Mouse (Mus musculus) erythroblast, embryonic 14.5 days (primary cell): Measurements from ENCODE around the gene Usp30. TPM values are rescaled to one million over a fixed set of nuclear protein-coding genes. Genes with fewer than 3 reads are reported as not detected.

Experiments used
- H3K27me3 ChIP-seq: 2 replicates; pipeline ENCODE4 v1.6.1; 2012; ENCODE audit warnings: inconsistent platforms; ENCODE audit not compliant: control insufficient read depth
- H3K36me3 ChIP-seq: 2 replicates; pipeline ENCODE4 v1.6.1; 2012; ENCODE audit warnings: mild to moderate bottlenecking, inconsistent platforms; ENCODE audit not compliant: control insufficient read depth
- H3K4me1 ChIP-seq: 2 replicates; pipeline ENCODE4 v1.6.1; 2012; ENCODE audit warnings: inconsistent platforms; ENCODE audit not compliant: control insufficient read depth
- H3K4me3 ChIP-seq: replicated peaks from 2 replicates; pipeline ENCODE3; 2012; ENCODE audit warnings: moderate library complexity, mild to moderate bottlenecking, inconsistent platforms
- H3K9me3 ChIP-seq: 2 replicates; pipeline ENCODE4 v1.6.1; 2012; ENCODE audit warnings: low read length, inconsistent platforms, mixed read lengths; ENCODE audit not compliant: control insufficient read depth
- GATA1 ChIP-seq: IDR thresholded peaks from 2 replicates; pipeline ENCODE4 v1.6.1; 2012; ENCODE audit warnings: low read length, inconsistent platforms, mixed read lengths
- TAL1 ChIP-seq: IDR thresholded peaks from 3 replicates; pipeline ENCODE4 v1.6.1; 2012; ENCODE audit warnings: low read length, inconsistent platforms, mixed read lengths
- polyA plus RNA-seq: library from polyadenylated mRNA; stranded (reverse); fragments of >175 nt; gene quantifications from 2 replicates; pipeline ENCODE4 v1.2.3, GENCODE M21; 2012

Gene Usp30
- polyA plus RNA-seq, 1 experiment: 0.10 TPM

DNA sequence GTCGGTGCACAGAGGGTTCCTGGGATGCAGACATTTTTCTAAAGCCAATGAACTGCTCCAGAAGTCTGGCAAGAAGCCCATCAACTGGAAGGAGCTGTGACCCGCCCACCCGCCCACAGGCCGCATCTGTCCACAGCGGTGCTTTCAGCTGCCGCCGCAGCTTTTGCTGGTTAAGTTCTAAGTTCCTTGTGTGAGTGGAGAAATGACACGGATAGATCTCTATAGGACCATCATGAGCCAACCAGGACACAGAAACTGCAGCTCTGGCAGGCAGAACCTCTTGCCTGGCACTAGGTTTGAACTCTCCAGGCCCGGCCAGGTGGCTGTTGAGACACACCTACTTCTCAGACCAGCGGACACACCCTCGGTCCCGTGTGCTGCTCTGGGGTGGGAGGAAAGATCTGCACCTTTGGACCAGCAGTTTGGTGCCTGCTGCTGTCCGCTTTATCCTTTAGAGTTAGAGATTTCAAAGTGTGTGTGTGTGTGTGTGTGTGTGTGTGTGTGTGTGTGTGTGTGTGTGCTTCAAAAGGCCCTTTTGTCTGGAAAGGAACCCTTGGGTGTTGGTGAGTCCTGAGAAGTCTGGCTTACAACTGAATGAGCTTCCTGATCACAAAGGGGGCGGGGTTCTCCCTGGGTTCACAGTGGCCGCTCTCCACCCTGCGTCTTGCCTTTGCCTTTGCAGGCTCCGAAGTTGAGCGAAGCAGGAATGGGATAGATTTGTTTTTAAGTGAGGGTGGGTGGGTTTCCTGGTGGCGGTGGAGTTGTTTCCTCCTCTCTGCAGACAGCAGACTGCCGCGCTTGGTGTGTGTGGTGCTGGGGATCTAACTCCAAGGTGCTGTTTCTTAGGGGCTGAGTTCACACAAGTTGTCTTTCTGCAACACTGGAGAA lies 73.3 kb downstream of the Usp30 start:
- no peak overlapping the region for H3K4me3 ChIP-seq
- H3K27me3 ChIP-seq: peaks cover 3% of the 10 kb centered on the region; the same call in 1 of the 2 replicates
- H3K36me3 ChIP-seq: peaks cover 63% of the 10 kb centered on the region
- TF ChIP-seq GATA1 (no peak), TAL1 (no peak)
- H3K9me3 ChIP-seq: no peaks in the 10 kb centered on the region
- peaks cover 21% of the 10 kb centered on the region for H3K4me1 ChIP-seq

GRCm38 (mm10) chr5:114139175-114139574 lies 73.9 kb downstream of the Usp30 start:
- TF ChIP-seq GATA1 (no peak), TAL1 (no peak)
- Histone ChIP-seq H3K36me3 (peaks cover 58% of the 10 kb centered on the region), H3K27me3 (peaks cover 3% of the 10 kb centered on the region; the same call in 1 of the 2 replicates), H3K4me3 (no peak overlapping the region), H3K9me3 (no peaks in the 10 kb centered on the region), H3K4me1 (peaks cover 15% of the 10 kb centered on the region)

GRCm38 (mm10) chr5:114146028-114146888 lies 81.0 kb downstream of the Usp30 start, which contains the start of gene Acacb:
Acacb (plus strand) TSS chr5:114146535.
- Histone ChIP-seq H3K4me1 (no peaks in the 10 kb centered on the region), H3K27me3 (peaks cover 8% of the 10 kb centered on the region), H3K4me3 (no peak within 1 kb of the TSS), H3K36me3 (no peaks in the 10 kb centered on the region), H3K9me3 (no peaks in the 10 kb centered on the region)
- TF ChIP-seq GATA1 (no peak), TAL1 (no peak)

DNA sequence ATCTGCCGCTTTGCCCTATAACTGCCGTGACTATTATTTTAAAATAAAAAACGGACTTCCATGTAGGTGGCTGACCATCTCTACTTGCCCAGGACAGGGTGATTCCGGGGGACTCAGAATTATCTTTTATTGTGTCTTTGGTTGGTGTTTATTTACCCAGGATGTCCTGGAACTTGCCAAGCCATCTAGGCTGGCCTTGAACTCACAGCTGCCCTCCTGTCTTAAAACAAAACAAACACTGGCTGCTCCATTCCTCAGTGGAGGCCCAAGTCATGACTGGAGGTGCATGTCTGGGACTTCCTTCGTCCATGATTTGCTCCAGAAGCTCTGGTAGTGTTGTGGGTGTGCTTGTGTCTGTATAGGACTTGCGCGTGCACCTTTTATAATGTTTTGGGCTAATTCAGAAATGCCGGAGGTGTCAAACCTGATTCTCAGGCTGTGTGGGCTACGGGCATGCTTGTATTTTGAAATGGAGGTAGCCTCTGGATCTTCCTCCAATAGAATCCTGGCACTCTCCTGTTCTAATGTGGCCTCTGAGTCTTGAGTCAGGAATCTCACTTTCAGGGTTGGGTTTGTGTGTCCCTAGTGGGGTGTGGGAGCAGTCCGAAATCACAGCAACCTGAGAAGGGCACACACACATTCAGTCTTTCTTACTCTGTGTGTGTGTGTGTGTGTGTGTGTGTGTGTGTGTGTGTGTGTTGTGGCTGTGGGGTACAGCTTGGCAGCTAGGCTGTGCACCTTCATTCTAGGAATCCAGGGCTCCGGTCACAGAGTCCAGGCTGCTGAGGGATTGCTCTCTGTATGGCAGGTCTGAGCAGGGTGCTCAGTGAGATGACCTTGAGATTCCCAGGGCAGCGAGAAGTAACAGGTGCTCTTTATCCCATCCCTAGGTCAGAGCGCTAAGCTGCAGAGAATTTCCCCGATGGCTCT lies 82.0 kb downstream of the Usp30 start:
- no peaks in the 10 kb centered on the region for H3K4me1 ChIP-seq
- H3K27me3 ChIP-seq: peaks cover 8% of the 10 kb centered on the region
- no peaks in the 10 kb centered on the region for H3K9me3 ChIP-seq
- no peaks in the 10 kb centered on the region for H3K36me3 ChIP-seq
- H3K4me3 ChIP-seq: no peak overlapping the region
- no peak for TF ChIP-seq TAL1
- no peak for TF ChIP-seq GATA1

- H3K36me3 ChIP-seq: no peaks in the 10 kb centered on the region
- no peaks in the 10 kb centered on the region for H3K9me3 ChIP-seq
- no peaks in the 10 kb centered on the region for H3K27me3 ChIP-seq
- no peak overlapping the region for H3K4me3 ChIP-seq
- H3K4me1 ChIP-seq: peaks cover 3% of the 10 kb centered on the region
- TF ChIP-seq TAL1 (no peak), GATA1 (no peak)
Observed at GRCm38 (mm10) chr5:114152359-114153092, 87.3 kb downstream of the Usp30 start.

DNA sequence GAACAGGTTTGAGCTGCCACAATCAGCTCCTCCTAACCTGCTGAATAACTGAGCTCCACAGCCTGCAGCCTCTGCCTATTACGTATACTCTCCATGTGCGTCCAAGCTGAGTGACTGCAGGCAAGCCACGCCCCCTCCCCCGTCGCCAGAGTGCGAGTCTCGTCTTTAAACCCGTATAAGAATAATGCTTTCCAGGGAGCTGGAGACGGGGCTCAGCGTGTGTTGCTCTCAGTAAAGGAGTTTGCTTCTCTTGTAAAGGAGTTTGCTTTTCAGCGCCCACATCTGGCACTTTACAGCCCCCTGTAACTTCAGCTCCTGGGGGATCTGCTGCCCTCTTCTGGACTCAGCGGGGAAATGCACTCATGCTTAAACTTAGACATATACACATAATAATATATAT lies 88.2 kb downstream of the Usp30 start:
- H3K4me1 ChIP-seq: peaks cover 3% of the 10 kb centered on the region
- H3K4me3 ChIP-seq: no peak overlapping the region
- no peaks in the 10 kb centered on the region for H3K9me3 ChIP-seq
- TF ChIP-seq GATA1 (no peak), TAL1 (no peak)
- no peaks in the 10 kb centered on the region for H3K27me3 ChIP-seq
- H3K36me3 ChIP-seq: no peaks in the 10 kb centered on the region

- Histone ChIP-seq H3K9me3 (no peaks in the 10 kb centered on the region), H3K4me3 (no peak overlapping the region), H3K27me3 (no peaks in the 10 kb centered on the region), H3K4me1 (peaks cover 3% of the 10 kb centered on the region), H3K36me3 (no peaks in the 10 kb centered on the region)
- no peak for TF ChIP-seq GATA1
- TF ChIP-seq TAL1: no peak
Observed at GRCm38 (mm10) chr5:114154765-114155164, 89.5 kb downstream of the Usp30 start.
